Mouse (Mus musculus) embryonic facial prominence, embryonic 15.5 days (tissue): ENCODE results near the gene Pcgf5. TPM values are rescaled to one million over a fixed set of nuclear protein-coding genes. Genes with fewer than 3 reads are reported as not detected.
"Not testable (repeated sequence)": the region's sequence is repeated elsewhere in the genome, so short reads cannot be mapped to it uniquely, and the experiment has no call there.

Source experiments
- ATAC-seq: fragments of 200-750 bp; cut with Nextera tagmentation; 2 replicates; pipeline ENCODE4 v1.8.0; 2017; ENCODE audit warnings: low read depth, moderate TSS enrichment; ENCODE audit not compliant: insufficient number of reproducible peaks, low FRiP score, low TSS enrichment
- H3K27ac ChIP-seq: fragments of 300-500 bp; sonication (generic); replicated peaks from 2 replicates; pipeline ENCODE4 v1.5.1; 2015; ENCODE audit warnings: mild to moderate bottlenecking, inconsistent platforms
- H3K27me3 ChIP-seq: fragments of 300-500 bp; sonication (generic); 2 replicates; pipeline ENCODE4 v1.6.1; 2015; ENCODE audit warnings: inconsistent platforms
- H3K36me3 ChIP-seq: fragments of 300-500 bp; sonication (generic); 2 replicates; pipeline ENCODE4 v1.6.1; 2015; ENCODE audit warnings: mild to moderate bottlenecking, inconsistent platforms
- H3K4me1 ChIP-seq: fragments of 300-500 bp; sonication (generic); 2 replicates; pipeline ENCODE4 v1.6.1; 2015; ENCODE audit warnings: inconsistent platforms
- H3K4me2 ChIP-seq: fragments of 300-500 bp; sonication (generic); replicated peaks from 2 replicates; pipeline ENCODE4 v1.6.1; 2015; ENCODE audit warnings: mild to moderate bottlenecking, inconsistent platforms
- H3K4me3 ChIP-seq: fragments of 300-500 bp; sonication (generic); replicated peaks from 2 replicates; pipeline ENCODE4 v1.5.1; 2015; ENCODE audit warnings: mild to moderate bottlenecking, inconsistent platforms
- H3K9ac ChIP-seq: fragments of 300-500 bp; sonication (generic); 2 replicates; pipeline ENCODE4 v1.6.1; 2015; ENCODE audit warnings: inconsistent platforms
- H3K9me3 ChIP-seq: fragments of 300-500 bp; sonication (generic); replicated peaks from 2 replicates; pipeline ENCODE4 v1.6.1; 2016; ENCODE audit warnings: inconsistent platforms
- WGBS: fragments of 180-500 bp; shearing (Covaris S2); methylation state at CpG from one replicate; pipeline ENCODE4 v1.1.7; 2015; 5-methylcytosine and 5-hydroxymethylcytosine counted together
- polyA plus RNA-seq: library from polyadenylated mRNA; unstranded; fragments of >200 nt; fragmentation: Nextera tagmentation; extraction: Ambion mirVana; gene quantifications from 2 replicates; pipeline ENCODE4 v1.2.1, GENCODE M21; 2015

Pcgf5 gene
- polyA plus RNA-seq, 1 experiment from 2014 or later, result 10.2 TPM

GRCm38 (mm10) chr19:36439894-36440714 is 92.0 kb downstream of the Pcgf5 start:
- H3K4me1 ChIP-seq, result no peaks in the 10 kb centered on the region
- H3K36me3 ChIP-seq, result no peaks in the 10 kb centered on the region
- H3K4me2 ChIP-seq, result no peak overlapping the region
- no peak for ATAC-seq
- 57% methylated on average over 9 of the region's 9 CpGs for WGBS
- H3K27ac ChIP-seq, result no peak overlapping the region
- no peak overlapping the region for H3K9ac ChIP-seq
- no peaks in the 10 kb centered on the region for H3K27me3 ChIP-seq
- H3K4me3 ChIP-seq, result no peak overlapping the region
- no peaks in the 10 kb centered on the region for H3K9me3 ChIP-seq

- H3K4me3 ChIP-seq, result no peak overlapping the region
- H3K27me3 ChIP-seq, result no peaks in the 10 kb centered on the region
- 74% methylated on average over 3 of the region's 3 CpGs for WGBS
- no peak for ATAC-seq
- no peak overlapping the region for H3K4me2 ChIP-seq
- H3K36me3 ChIP-seq, result no peaks in the 10 kb centered on the region
- no peaks in the 10 kb centered on the region for H3K4me1 ChIP-seq
- no peaks in the 10 kb centered on the region for H3K9me3 ChIP-seq
- no peak overlapping the region for H3K9ac ChIP-seq
- no peak overlapping the region for H3K27ac ChIP-seq
Observed at GRCm38 (mm10) chr19:36450997-36451608, 103.0 kb downstream of the Pcgf5 start.

DNA sequence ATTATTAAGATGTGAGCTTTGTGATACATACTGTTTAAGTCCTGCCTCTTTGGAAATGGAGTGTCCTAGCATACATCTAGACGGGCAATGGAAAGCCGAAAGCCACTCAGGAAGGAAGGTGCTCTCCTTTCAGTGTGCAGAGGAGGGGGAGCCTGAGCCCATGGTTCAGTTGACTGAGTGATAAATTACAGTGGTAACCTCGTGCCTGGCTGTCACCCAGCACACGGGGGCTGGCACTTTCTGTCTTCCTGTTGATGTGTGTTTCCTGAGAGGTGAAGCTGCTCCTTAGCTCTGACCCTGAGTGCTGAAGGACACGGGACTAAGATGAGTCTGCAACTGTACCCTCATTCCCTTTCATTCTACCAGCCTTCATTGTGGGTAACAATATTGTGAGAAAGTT is 103.6 kb downstream of the Pcgf5 start:
- H3K4me3 ChIP-seq, result no peak overlapping the region
- H3K4me1 ChIP-seq, result no peaks in the 10 kb centered on the region
- H3K9ac ChIP-seq, result no peak overlapping the region
- WGBS, result 41% methylated on average over 5 of the region's 5 CpGs
- no peak for ATAC-seq
- H3K9me3 ChIP-seq, result no peaks in the 10 kb centered on the region
- H3K27ac ChIP-seq, result no peak overlapping the region
- no peaks in the 10 kb centered on the region for H3K36me3 ChIP-seq
- no peaks in the 10 kb centered on the region for H3K27me3 ChIP-seq
- H3K4me2 ChIP-seq, result no peak overlapping the region

DNA sequence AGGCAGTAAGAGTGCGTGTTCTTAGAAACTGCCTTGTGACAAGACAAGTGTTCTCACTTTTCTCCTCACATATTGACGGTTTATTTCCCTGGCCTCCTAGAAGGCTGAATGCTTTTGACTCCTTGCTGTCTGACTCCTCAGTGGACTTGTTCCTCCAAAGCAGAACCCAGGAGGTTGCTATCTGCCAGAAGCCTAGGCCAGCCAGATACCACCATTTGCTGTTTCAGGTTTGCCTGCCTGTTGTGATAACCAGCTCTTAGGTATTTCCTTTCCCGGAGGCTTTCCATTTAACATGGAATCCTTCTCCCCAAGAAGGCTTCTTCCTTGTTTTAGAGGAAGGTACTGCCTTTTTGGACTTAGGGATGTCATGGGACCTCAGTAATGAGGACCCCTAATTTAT is 104.1 kb downstream of the Pcgf5 start:
- H3K4me2 ChIP-seq, H3K27me3 ChIP-seq, H3K36me3 ChIP-seq, H3K9me3 ChIP-seq, H3K4me3 ChIP-seq, H3K4me1 ChIP-seq, H3K9ac ChIP-seq, ATAC-seq, H3K27ac ChIP-seq: not testable (repeated sequence)
- WGBS, result 65% methylated on average over 3 of the region's 3 CpGs

DNA sequence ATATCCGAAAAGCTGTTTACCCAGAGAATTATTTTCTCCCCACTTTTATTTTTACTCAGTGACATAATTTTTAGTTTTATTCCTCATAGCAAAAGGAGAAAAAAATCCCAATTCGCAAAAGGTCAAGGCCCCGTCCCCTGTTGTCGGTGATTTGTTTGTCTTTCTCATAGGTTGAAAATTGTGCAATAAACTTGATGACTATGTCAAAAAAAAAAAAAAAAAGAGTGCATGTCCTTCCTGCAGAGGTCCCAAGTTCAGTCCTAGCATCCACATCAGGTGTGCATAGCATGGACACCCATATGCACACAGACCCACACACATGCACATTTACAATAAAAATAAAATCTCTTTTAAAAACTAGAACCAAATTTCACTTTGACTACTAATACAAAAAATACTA is 105.3 kb downstream of the Pcgf5 start:
- Histone ChIP-seq H3K4me2 (no peak overlapping the region), H3K9ac (no peak overlapping the region), H3K9me3 (no peaks in the 10 kb centered on the region), H3K27ac (no peak overlapping the region), H3K4me3 (no peak overlapping the region), H3K36me3 (no peaks in the 10 kb centered on the region), H3K4me1 (no peaks in the 10 kb centered on the region), H3K27me3 (no peaks in the 10 kb centered on the region)
- ATAC-seq, result no peak
- WGBS, result 92% methylated on average over 4 of the region's 4 CpGs

DNA sequence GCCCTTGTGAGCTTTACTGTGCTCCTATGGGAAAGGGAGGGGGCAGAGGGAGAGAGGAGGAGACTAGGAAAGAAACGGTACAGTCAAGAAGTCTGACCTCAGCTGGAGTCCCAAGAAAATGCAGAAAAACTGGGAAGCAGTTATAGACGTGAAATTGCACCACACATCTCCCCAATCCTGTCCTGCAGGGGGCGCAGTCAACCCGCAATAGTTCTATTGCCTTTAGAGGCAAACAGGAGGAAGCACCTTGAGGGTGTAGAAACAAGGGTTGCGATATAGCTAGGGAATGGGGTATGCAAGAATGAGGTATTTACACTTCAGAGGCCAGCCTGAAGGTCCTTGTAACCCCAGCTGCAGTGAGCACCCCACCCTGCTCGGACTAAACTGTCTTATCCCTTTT is 122.0 kb downstream of the Pcgf5 start:
- ATAC-seq, result no peak
- no peaks in the 10 kb centered on the region for H3K36me3 ChIP-seq
- no peak overlapping the region for H3K9ac ChIP-seq
- no peak overlapping the region for H3K4me3 ChIP-seq
- H3K4me1 ChIP-seq, result no peaks in the 10 kb centered on the region
- H3K27ac ChIP-seq, result no peak overlapping the region
- no peak overlapping the region for H3K4me2 ChIP-seq
- WGBS, result 14% methylated on average over 6 of the region's 6 CpGs
- H3K9me3 ChIP-seq, result no peaks in the 10 kb centered on the region
- H3K27me3 ChIP-seq, result no peaks in the 10 kb centered on the region

GRCm38 (mm10) chr19:36471325-36471724 is 123.2 kb downstream of the Pcgf5 start:
- no peak overlapping the region for H3K4me2 ChIP-seq
- no peak for ATAC-seq
- 86% methylated on average over 3 of the region's 3 CpGs for WGBS
- no peak overlapping the region for H3K9ac ChIP-seq
- no peaks in the 10 kb centered on the region for H3K27me3 ChIP-seq
- H3K4me1 ChIP-seq, result no peaks in the 10 kb centered on the region
- no peak overlapping the region for H3K4me3 ChIP-seq
- H3K9me3 ChIP-seq, result no peaks in the 10 kb centered on the region
- H3K27ac ChIP-seq, result no peak overlapping the region
- H3K36me3 ChIP-seq, result no peaks in the 10 kb centered on the region

DNA sequence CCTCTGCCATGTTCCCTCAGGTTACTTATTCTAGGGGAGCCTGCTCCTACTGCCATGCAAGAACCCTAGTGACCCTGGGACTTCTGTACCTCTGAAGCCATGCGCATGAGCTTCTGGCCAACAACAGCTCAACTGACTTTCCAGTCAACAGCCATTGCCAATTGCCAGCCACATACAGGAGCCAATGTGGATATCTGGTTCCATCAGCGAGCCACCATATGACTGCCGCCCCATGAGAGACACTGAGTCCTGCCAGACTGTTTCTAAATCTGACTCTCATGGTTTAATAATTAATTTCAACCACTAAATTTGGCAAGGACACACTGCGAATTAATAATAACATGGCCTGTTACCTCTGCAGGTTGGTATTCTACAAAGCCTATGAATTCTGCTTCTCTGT is 128.5 kb downstream of the Pcgf5 start:
- Histone ChIP-seq H3K4me3 (no peak overlapping the region), H3K9ac (no peak overlapping the region), H3K9me3 (no peaks in the 10 kb centered on the region), H3K27me3 (no peaks in the 10 kb centered on the region), H3K27ac (no peak overlapping the region), H3K4me2 (no peak overlapping the region), H3K36me3 (no peaks in the 10 kb centered on the region), H3K4me1 (no peaks in the 10 kb centered on the region)
- WGBS, result 83% methylated on average over 4 of the region's 4 CpGs
- no peak for ATAC-seq

DNA sequence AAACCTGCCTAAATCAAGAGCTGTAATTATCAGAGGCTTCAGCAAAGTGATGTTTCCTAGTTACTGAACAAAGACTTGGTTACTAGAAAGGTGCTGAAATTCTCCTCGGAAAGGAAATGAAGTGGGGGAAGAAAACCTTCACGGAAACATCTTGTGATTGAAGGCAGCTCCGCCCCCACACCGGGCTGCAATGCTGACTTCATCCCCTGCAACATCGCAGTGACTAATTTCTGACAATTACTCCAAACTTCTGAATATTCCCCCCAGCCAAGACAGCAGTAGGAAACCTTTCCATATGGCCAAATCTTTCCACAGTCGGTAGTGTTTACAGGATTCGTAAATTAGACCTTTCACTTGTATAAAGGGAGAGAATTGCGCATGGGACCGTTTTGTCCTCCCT is 129.0 kb downstream of the Pcgf5 start:
- no peak overlapping the region for H3K9ac ChIP-seq
- no peak for ATAC-seq
- peak overlapping the region; percentile 8; the same call in 1 of the 2 replicates for H3K4me2 ChIP-seq
- H3K4me1 ChIP-seq, result no peaks in the 10 kb centered on the region
- H3K4me3 ChIP-seq, result no peak overlapping the region
- H3K27ac ChIP-seq, result no peak overlapping the region
- no peaks in the 10 kb centered on the region for H3K36me3 ChIP-seq
- WGBS, result 42% methylated on average over 9 of the region's 9 CpGs
- H3K27me3 ChIP-seq, result no peaks in the 10 kb centered on the region
- H3K9me3 ChIP-seq, result no peaks in the 10 kb centered on the region

DNA sequence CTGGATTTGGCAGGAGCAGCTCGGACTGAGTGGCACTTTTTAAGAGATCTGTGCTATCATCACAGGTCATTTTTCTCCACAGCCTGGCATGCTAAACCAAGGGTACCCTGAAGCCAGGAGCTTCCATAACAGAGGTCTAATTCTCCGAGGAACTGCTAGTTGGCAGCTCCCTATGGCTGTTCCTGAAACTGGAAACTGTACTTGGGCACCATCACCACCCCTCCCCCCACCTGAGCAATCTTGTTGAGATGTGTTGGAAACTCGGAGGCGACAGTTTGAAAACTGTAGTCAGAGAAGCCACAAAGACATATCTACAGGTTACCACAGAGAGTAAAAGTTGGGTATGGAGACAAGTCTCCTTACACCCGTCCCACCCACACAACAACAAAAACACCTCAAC is 129.6 kb downstream of the Pcgf5 start:
- Histone ChIP-seq H3K36me3 (no peaks in the 10 kb centered on the region), H3K27ac (no peak overlapping the region), H3K9ac (no peak overlapping the region), H3K4me1 (no peaks in the 10 kb centered on the region), H3K9me3 (no peaks in the 10 kb centered on the region), H3K27me3 (no peaks in the 10 kb centered on the region), H3K4me2 (peak overlapping the region; percentile 8; the same call in 1 of the 2 replicates), H3K4me3 (no peak overlapping the region)
- WGBS, result 63% methylated on average over 5 of the region's 5 CpGs
- ATAC-seq, result no peak

GRCm38 (mm10) chr19:36490911-36491310 is 142.8 kb downstream of the Pcgf5 start:
- WGBS, result 50% methylated on average over 6 of the region's 6 CpGs
- Histone ChIP-seq H3K9me3 (no peaks in the 10 kb centered on the region), H3K36me3 (no peaks in the 10 kb centered on the region), H3K4me1 (no peaks in the 10 kb centered on the region), H3K27ac (no peak overlapping the region), H3K27me3 (no peaks in the 10 kb centered on the region), H3K4me3 (no peak overlapping the region), H3K9ac (no peak overlapping the region), H3K4me2 (no peak overlapping the region)
- ATAC-seq, result no peak

DNA sequence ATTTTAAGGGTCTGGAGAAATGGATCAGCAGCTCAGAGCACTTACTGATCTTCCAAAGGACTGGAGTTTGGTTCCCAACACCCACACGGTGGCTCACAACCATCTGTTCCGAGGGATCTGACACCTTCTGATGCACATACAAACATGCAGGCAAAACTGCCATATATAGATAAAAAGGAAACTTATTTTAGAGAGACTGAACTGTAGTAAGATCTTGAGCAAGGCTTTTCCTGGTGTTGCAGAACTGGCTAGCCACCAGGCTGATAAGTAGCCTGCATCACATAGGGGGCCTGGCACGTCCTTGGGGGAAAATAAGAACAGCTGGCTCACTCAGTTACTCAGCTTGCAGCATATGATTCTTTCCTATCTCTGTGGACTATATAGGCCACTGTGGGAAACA is 147.4 kb downstream of the Pcgf5 start:
- 63% methylated on average over 3 of the region's 3 CpGs for WGBS
- H3K4me1 ChIP-seq, result no peaks in the 10 kb centered on the region
- no peak overlapping the region for H3K9ac ChIP-seq

More for the DNA sequence above, 147.4 kb downstream of the Pcgf5 start:
- Histone ChIP-seq H3K36me3 (no peaks in the 10 kb centered on the region), H3K9me3 (no peaks in the 10 kb centered on the region), H3K4me3 (no peak overlapping the region), H3K27ac (no peak overlapping the region), H3K4me2 (no peak overlapping the region), H3K27me3 (no peaks in the 10 kb centered on the region)
- ATAC-seq, result no peak
